Mouse (Mus musculus) ES-E14 (cell line): Measurements from ENCODE around the gene Ltbp1.

Experiments
- ZC3H11A ChIP-seq: IDR thresholded peaks from 2 replicates; pipeline ENCODE4 v1.6.1; 2012; ENCODE audit warnings: low read depth, mild to moderate bottlenecking, inconsistent platforms, low read length, borderline replicate concordance
- ZNF384 ChIP-seq: IDR thresholded peaks from 2 replicates; pipeline ENCODE4 v1.6.1; 2012; ENCODE audit warnings: low read depth, low read length, inconsistent platforms

- TF ChIP-seq ZNF384 (no peak), ZC3H11A (no peak)
Measured at GRCm38 (mm10) chr17:75186732-75187509, 181.6 kb downstream of the Ltbp1 start.
